Mouse (Mus musculus): ENCODE results near the gene Tbck.

Tbck gene

DNA sequence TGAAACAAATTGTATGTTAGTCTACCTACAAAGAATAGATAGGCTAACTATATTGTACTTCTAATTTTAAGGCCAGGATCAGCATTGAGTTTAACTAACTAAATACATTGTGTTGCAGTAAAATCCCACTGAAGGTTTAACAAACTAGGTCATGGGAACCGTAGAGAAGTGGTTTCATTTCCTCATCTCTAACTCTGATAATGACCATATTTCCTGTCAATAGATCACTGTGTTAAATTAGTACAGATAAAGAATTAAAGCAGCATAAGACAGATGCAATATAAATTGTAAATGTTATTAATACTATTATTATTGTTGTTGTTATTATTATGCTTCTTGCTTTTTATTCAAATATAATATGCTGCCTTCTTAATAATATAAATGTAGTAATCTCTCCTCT, 72.3 kb downstream of the Tbck start:
- DNase-seq (ENCODE audit: low spot score in 2 of 2), result no peak

DNA sequence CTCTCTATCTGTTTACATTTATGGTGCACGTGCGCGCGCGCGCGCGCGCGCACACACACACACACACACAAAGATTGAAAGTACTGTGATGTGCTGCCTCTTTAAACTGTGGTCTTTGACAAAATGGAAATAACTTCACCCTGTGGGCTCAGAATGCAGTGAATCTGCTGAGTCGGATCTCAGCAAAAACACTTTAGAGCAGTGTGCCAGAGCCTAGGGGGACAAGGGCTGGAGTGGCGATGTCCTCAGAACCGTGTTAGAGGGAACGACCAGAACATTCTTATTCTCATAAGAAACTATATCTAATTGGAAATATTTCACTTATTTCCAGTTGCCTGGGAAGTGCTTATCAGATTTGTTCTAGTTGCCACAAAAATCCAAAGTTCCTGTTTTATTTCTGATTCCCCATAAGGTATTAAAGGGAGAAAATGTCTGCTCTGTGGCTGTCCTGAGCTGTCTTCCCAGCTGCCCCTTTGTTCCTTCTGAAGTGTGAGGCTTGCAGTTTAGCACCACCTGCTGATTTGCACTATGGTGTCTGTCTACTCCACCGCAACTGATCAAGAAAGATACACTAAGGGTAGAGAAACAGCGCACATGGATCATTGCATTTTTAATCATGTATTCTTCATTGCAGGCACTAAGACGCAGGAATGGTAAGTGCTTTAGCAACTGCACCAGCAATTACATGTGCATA, 82.2 kb downstream of the Tbck start:
- DNase-seq (ENCODE audit: low spot score in 2 of 2), result no peak

DNA sequence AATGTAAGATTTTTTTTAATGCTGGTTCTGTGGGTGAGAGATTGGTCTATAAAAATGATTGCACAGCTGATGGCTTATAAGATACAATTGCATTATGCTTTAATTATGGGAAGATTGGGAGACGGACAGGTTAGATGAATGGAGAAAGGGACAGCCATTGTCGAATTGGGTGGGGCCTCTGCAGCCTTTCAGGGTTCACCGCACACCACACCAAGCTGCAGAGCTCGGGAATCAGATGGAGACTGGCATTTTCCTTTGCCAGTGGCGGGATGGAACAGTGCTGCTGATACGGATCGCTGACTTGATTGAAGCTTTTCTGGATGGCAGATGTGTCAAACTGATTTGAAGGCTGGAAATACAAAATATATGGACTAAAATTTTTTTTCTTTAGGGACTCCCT, 88.1 kb downstream of the Tbck start:
- no peak for DNase-seq (ENCODE audit: low spot score in 2 of 2)

GRCm38 (mm10) chr3:132776686-132777085, 92.7 kb downstream of the Tbck start:
- no peak for DNase-seq (ENCODE audit: low spot score in 2 of 2)

- DNase-seq (ENCODE audit: low spot score in 2 of 2), result no peak
Measured at GRCm38 (mm10) chr3:132781103-132781502, 97.2 kb downstream of the Tbck start.

DNA sequence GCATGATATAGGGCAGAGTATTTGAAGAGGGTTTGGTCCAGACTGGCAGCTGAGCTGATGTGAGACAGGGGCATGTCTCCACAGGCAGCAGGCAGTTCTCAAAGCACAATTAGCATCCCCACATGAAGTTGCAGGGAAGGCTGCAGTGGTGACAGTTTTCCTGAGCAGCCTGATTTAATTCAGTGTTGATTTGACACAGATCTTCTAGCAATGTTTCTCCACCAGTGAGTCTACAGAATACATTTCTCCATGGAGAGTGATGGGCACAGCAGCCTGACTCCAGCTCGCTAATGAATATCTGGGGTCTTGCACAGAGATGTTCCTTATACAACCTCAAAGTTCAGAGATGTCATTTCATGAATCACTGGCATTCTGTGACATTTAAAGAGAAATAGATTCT, 99.1 kb downstream of the Tbck start:
- no peak for DNase-seq (ENCODE audit: low spot score in 2 of 2)

- DNase-seq (ENCODE audit: low spot score in 2 of 2), result no peak
Measured at GRCm38 (mm10) chr3:132784732-132785131, 100.8 kb downstream of the Tbck start.

DNA sequence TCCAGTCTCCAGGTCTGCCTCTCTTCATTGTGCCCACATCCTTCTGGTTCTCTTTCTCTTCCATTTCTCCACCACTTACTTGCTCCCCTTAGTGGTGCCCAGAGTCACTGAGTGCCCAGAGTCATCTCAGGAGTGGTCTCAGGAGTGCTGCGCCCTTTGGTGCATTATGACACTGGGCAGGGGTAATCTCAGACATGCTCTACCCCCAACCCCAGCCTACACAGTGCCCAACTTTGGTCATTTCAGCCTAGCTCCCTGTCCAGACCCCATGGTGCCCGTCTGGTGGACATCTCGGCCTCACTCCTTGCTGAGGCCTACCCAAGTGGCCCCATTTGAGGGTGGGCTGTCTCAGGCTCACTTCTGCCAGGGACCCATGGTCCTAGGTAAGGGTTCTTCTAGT, 102.7 kb downstream of the Tbck start:
- DNase-seq (ENCODE audit: low spot score in 2 of 2), result no peak

DNA sequence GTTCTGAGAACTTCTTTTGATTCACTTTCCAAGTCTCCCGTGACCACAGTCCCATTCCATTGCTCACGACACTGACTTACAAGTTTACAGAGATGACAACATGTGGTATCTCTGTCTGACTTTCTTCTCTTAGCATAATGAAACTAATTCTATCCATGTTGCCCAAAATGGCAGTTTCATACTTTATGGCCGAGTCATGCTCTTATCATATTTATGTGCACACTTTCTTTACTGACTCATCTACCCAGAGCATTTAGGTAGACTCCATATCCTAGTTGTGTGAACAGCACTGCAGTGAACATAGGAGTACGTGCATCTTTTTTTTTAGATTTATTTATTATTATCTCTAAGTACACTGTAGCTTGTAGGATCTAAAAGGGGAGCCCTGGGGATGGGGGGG, 103.8 kb downstream of the Tbck start:
- no peak for DNase-seq (ENCODE audit: low spot score in 2 of 2)

GRCm38 (mm10) chr3:132791140-132791539, 107.2 kb downstream of the Tbck start:
- no peak for DNase-seq (ENCODE audit: low spot score in 2 of 2)

- no peak for DNase-seq (ENCODE audit: low spot score in 2 of 2)
Measured at GRCm38 (mm10) chr3:132800196-132800595, 116.3 kb downstream of the Tbck start.

GRCm38 (mm10) chr3:132801910-132802309, 118.0 kb downstream of the Tbck start:
- DNase-seq (ENCODE audit: low spot score in 2 of 2), result no peak

GRCm38 (mm10) chr3:132807888-132808579, 124.1 kb downstream of the Tbck start:
- DNase-seq (ENCODE audit: low spot score in 2 of 2), result no peak

GRCm38 (mm10) chr3:132808951-132809350, 125.0 kb downstream of the Tbck start:
- DNase-seq (ENCODE audit: low spot score in 2 of 2), result no peak

GRCm38 (mm10) chr3:132811791-132812190, 127.8 kb downstream of the Tbck start:
- no peak for DNase-seq (ENCODE audit: low spot score in 2 of 2)

DNA sequence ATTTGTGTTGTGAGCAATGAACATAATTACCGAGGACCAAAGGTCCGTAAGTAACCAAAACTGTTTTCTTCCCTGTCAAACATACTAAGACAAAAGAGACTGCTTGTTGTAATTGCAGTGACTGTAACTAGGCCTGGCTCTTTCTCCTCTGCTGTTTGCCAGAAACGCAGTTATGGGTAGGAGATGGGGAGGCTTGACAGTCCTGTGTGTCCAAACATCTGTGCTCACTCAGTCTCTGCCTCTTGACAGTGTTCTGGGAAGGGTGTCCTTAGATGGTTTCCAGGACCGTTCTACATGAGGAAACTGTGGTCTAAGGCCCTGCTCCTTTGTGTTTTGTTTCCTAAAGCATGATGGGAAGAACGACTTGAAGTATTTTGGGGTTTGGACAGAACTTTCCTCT, 128.4 kb downstream of the Tbck start:
- DNase-seq (ENCODE audit: low spot score in 2 of 2), result no peak

- no peak for DNase-seq (ENCODE audit: low spot score in 2 of 2)
Measured at GRCm38 (mm10) chr3:132813147-132813546, 129.2 kb downstream of the Tbck start.

GRCm38 (mm10) chr3:132813706-132814497, 130.0 kb downstream of the Tbck start:
- no peak for DNase-seq (ENCODE audit: low spot score in 2 of 2)

DNA sequence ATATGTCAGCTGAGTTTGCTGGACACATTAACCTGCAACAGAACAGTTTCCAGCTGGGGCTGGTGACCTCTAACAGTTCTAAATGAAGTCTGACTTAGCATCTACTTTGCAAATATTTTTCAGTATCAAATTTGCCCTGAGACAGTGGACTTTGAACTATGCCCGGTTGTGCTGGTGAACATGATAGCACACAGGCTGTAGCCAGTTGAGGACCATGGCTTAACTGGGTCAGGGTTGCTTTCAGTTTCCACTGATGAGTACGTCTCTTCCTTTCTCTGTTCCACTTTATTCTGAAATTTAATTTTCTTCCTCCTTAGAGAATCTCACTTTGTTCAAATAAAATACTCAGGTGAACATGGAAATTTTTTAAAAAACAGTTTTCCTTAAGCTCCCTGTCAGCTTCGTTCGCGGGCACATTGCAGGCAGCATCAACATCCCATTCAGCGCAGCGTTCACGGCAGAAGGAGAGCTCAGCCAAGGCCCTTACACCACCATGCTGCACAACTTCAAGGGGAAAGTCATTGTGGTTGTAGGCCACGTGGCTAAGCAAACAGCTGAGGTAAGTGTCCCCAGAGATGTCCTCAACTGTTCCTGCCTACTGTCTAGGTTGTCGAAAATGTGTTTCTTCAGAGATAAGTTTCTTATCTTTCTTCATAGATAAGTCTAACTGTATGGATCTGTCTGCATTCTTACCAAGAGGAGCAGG, 131.0 kb downstream of the Tbck start:
- DNase-seq (ENCODE audit: low spot score in 2 of 2), result no peak

GRCm38 (mm10) chr3:132815497-132816326, 131.8 kb downstream of the Tbck start:
- no peak for DNase-seq (ENCODE audit: low spot score in 2 of 2)

DNA sequence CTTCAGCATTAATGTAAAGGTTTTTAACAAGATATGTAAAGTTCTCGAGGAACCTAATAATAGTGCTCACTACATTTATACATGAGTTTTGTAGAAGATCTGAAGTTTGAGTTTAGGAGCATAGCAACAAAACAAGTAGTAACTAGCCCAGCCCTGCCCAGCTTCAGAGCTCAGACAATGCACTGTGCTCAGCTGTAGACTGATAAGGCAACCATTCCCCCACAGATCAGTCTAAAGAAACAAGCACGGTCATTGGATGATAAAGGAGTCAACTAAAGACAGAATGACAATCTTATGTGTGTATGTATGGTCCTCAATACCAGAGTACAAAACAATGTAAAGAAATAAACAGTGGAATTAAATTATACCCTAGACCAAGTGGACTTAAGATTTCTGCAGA, 135.5 kb downstream of the Tbck start:
- no peak for DNase-seq (ENCODE audit: low spot score in 2 of 2)
